Mouse (Mus musculus) embryonic facial prominence, embryonic 14.5 days (tissue): Measurements from ENCODE around the gene Ccdc107. TPM values are rescaled to one million over a fixed set of nuclear protein-coding genes. Genes with fewer than 3 reads are reported as not detected.

ENCODE experiments used
- ATAC-seq: fragments of 200-750 bp; cut with Nextera tagmentation; 2 replicates; pipeline ENCODE4 v1.8.0; 2017; ENCODE audit warnings: low read depth, moderate number of reproducible peaks, moderate TSS enrichment
- DNase-seq: peaks from one replicate; pipeline ENCODE4 v3.0.0-alpha.2; 2015; ENCODE audit warnings: low spot score
- H3K27ac ChIP-seq: fragments of 300-500 bp; sonication (generic); replicated peaks from 2 replicates; pipeline ENCODE4 v1.5.1; 2014; ENCODE audit warnings: low read depth, mild to moderate bottlenecking, low read length, moderate library complexity
- H3K27me3 ChIP-seq: fragments of 300-500 bp; sonication (generic); replicated peaks from 2 replicates; pipeline ENCODE4 v1.6.1; 2014; ENCODE audit warnings: low read length; ENCODE audit not compliant: control insufficient read depth, insufficient read depth
- H3K36me3 ChIP-seq: fragments of 300-500 bp; sonication (generic); 2 replicates; pipeline ENCODE4 v1.6.1; 2014; ENCODE audit warnings: low read length, mixed read lengths; ENCODE audit not compliant: control insufficient read depth, insufficient read depth
- H3K4me1 ChIP-seq: fragments of 300-500 bp; sonication (generic); 2 replicates; pipeline ENCODE4 v1.6.1; 2014; ENCODE audit warnings: antibody characterized with exemption, low read length; ENCODE audit not compliant: control insufficient read depth, insufficient read depth
- H3K4me2 ChIP-seq: fragments of 300-500 bp; sonication (generic); 2 replicates; pipeline ENCODE4 v1.6.1; 2014; ENCODE audit warnings: low read depth, mild to moderate bottlenecking, low read length, moderate library complexity, mixed read lengths
- H3K4me3 ChIP-seq: fragments of 300-500 bp; sonication (generic); 2 replicates; pipeline ENCODE4 v1.5.1; 2014; ENCODE audit warnings: low read depth, mild to moderate bottlenecking, low read length
- H3K9ac ChIP-seq: fragments of 300-500 bp; sonication (generic); 2 replicates; pipeline ENCODE4 v1.6.1; 2014; ENCODE audit warnings: low read depth, mild to moderate bottlenecking, low read length, moderate library complexity, mixed read lengths
- H3K9me3 ChIP-seq: fragments of 300-500 bp; sonication (generic); 2 replicates; pipeline ENCODE4 v1.6.1; 2016; ENCODE audit warnings: low read length; ENCODE audit not compliant: control insufficient read depth
- WGBS: fragments of 180-500 bp; shearing (Covaris S2); extraction: QIAGEN DNeasy Blood & Tissue Kit; methylation state at CpG from one replicate; pipeline ENCODE4 v1.1.7; 2014; 5-methylcytosine and 5-hydroxymethylcytosine counted together
- polyA plus RNA-seq: library from polyadenylated mRNA; unstranded; fragments of >200 nt; fragmentation: Nextera tagmentation; extraction: Ambion mirVana; gene quantifications from 2 replicates; pipeline ENCODE4 v1.2.1, GENCODE M21; 2014

Gene Ccdc107
- polyA plus RNA-seq, 1 experiment from 2014 or later = 68.2 TPM

DNA sequence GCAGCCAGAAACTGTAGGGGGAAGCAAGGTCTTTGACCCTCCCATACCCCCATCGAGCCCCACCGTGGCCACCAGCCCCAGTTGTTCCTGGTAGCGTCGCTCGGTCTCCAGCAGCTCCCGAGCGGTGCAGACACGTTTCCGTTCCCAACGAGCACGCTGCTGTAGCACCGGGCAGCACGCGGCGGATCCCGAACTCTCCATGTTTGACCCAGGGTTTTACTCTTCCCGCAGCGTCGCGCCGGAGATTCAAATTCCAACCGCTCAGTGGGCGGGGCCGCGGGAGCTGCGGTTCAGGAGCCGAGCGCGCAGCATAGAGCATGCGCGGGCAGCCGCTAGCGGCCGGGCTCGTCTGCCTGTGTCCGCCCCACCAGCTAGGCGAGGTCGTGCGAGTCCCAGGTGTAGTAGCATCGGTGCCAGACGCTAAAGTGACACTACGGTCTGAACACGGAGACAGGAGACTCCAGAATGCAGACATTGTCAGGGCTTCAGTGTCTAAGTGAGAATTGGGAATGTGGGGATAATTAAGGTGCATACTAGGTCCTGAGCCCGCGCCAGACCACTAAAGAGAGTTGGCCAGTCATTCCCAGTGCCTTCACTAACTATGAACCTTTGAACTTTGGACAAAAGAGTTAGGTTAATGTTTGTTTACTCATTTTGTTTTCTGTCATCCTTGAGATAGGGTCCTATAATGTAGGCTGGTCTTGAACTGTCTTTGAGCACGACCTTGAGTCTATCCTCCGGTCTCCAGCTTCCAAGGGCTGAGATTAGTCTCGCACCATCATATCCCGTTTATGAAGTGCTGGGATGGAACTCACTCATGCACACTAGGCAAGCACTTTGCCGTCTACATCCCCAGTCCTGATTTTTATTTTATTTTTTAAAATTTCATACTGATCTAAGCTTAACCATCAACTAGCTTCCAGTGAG, 7.0 kb downstream of the Ccdc107 start, which contains the start of gene Arhgef39:
Gene Arhgef39 (minus strand): TSS at position 289 of the 927 bp plus-strand sequence.
- peak within 1 kb of the TSS; percentile 29; the same call in 1 of the 2 replicates for H3K27ac ChIP-seq
- ATAC-seq (peak; percentile 91), DNase-seq (peak; percentile 93)
- peaks cover 15% of the 10 kb centered on the region for H3K4me1 ChIP-seq
- 7% methylated on average over 50 of the region's 50 CpGs for WGBS
- no peaks in the 10 kb centered on the region for H3K9me3 ChIP-seq
- H3K9ac ChIP-seq = peak within 1 kb of the TSS; percentile 72
- peak within 1 kb of the TSS; percentile 82 for H3K4me2 ChIP-seq
- H3K36me3 ChIP-seq = peaks cover 15% of the 10 kb centered on the region; the same call in 1 of the 2 replicates
- H3K4me3 ChIP-seq = peak within 1 kb of the TSS; percentile 65
- H3K27me3 ChIP-seq = no peaks in the 10 kb centered on the region

DNA sequence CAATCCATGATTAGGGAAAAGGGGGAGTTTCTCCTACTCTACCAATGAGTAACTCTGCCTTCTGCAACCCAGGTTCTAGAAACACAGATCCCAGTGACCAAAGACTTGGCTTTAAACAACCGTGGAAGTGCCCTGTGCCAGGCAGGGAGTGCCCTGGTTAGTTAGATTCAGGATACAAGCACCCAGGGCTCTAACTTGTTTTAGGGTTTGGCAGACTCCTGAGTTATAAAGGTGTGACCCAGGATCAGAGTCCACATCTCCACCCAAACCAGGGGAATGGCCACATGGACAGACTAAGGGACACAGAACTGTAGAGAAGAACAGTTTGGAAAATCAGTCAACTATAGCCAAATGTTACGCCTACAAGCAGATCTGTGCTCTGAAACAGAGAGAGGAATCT, 10.3 kb downstream of the Ccdc107 start:
- no peak overlapping the region for H3K27ac ChIP-seq
- H3K9ac ChIP-seq = no peak overlapping the region
- H3K4me2 ChIP-seq = no peak overlapping the region
- no peaks in the 10 kb centered on the region for H3K27me3 ChIP-seq
- H3K4me1 ChIP-seq = peaks cover 17% of the 10 kb centered on the region
- no peaks in the 10 kb centered on the region for H3K36me3 ChIP-seq
- WGBS = 71% methylated on average over 2 of the region's 2 CpGs
- ATAC-seq = no peak
- no peaks in the 10 kb centered on the region for H3K9me3 ChIP-seq
- no peak for DNase-seq
- H3K4me3 ChIP-seq = no peak overlapping the region

DNA sequence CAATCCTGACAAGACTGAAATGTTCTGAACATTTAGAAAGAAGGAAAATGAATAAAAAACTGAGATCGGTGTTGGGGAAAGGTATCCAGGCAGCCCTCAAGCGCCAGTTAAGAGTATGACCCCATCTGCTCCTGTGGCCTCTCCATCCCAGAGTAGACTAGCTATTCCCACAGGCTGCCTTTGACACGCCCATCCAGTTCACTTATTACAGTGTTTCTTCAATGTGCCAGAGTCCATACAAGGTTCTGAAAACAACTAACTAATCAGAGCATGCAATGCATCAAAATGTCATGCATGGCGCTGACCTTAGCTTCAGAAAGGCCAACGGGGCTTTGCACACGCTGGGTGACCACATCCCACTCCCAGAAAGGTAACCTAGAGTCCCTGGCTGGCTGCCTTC, 10.8 kb downstream of the Ccdc107 start:
- Histone ChIP-seq H3K9ac (no peak overlapping the region), H3K36me3 (no peaks in the 10 kb centered on the region), H3K9me3 (no peaks in the 10 kb centered on the region), H3K27me3 (no peaks in the 10 kb centered on the region), H3K27ac (no peak overlapping the region), H3K4me2 (no peak overlapping the region), H3K4me3 (no peak overlapping the region), H3K4me1 (peaks cover 17% of the 10 kb centered on the region)
- no peak for DNase-seq
- 80% methylated on average over 6 of the region's 6 CpGs for WGBS
- no peak for ATAC-seq

DNA sequence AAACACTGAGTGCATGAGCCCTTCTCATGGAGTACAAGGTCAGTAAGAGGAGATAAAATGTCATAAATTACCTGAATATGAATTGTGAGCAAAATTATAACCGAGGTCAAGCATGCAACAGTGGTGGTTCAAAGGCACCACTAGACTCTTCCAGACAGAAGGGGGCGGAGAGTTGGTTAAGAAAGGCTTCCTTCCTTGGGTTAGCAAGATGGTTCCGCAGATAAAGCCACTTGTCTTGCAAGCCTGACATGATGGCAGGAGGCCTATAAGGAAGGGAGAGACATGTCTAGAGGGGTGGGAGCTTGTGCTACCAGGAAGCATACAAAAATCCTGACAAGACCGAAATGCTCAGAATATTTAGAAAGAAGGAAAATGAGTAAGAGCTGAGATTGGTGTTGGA, 11.6 kb downstream of the Ccdc107 start:
- Histone ChIP-seq H3K27me3 (no peaks in the 10 kb centered on the region), H3K9me3 (no peaks in the 10 kb centered on the region), H3K4me3 (no peak overlapping the region), H3K36me3 (no peaks in the 10 kb centered on the region), H3K4me2 (no peak overlapping the region), H3K27ac (no peak overlapping the region), H3K9ac (no peak overlapping the region), H3K4me1 (peaks cover 23% of the 10 kb centered on the region)
- WGBS = 91% methylated on average over 4 of the region's 4 CpGs
- DNase-seq (no peak), ATAC-seq (no peak)

DNA sequence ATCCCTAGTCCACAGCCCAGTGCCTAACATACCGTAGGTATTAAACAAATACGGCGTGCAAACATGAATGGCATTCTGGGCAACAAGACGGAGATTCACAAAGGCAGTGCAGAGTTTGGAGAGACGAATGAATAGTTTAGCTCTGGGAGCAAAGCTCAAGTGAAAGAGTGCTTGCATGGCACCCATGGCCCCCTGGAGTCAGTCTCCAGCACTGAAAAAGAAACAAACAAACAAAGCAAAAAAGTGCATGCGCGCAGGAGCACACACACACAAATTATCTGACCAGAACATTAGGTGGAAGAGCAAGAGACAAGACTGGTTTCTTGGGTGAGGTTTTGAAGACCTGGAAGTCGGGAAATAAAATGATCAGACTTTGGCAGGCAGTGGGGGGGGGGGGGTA, 13.4 kb downstream of the Ccdc107 start:
- Histone ChIP-seq H3K36me3 (no peaks in the 10 kb centered on the region), H3K4me3 (no peak overlapping the region), H3K4me2 (no peak overlapping the region), H3K9me3 (no peaks in the 10 kb centered on the region), H3K4me1 (peaks cover 18% of the 10 kb centered on the region), H3K27me3 (no peaks in the 10 kb centered on the region), H3K9ac (no peak overlapping the region), H3K27ac (no peak overlapping the region)
- no peak for ATAC-seq
- WGBS = 80% methylated on average over 8 of the region's 8 CpGs
- DNase-seq = no peak

DNA sequence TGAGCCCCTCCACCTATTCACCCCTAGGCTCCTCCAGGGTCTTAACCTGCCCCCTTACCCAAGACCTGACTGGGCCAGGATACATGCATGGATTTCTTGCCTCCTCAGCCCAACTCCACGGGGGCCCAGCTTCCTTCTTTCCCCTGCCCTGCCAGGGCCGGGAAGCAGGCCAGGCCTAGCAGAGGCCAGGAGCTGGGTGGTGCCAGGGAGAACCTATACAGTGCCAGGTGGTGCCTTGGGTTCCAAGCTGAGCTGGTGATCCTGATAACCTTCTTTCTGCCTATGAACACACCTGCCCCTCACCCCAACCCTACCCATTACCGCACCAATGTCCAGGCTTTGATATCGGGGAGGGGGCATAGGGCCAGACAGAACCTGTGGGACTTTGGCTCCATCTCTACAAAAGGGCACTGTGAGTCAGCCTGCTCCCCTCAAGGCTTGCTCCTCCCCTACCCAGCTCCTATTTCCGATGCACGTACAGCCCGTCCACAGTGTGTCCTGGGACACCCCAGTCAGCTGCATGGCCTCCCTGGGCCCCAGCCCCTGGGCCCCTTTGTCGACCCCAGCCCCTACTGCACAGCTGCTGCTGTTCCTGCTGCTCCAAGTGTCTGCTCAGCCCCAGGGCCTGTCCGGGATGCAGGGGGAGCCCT, 14.0 kb downstream of the Ccdc107 start, which contains the start of gene Car9:
Gene Car9 (plus strand): TSS at position 431 of the 650 bp plus-strand sequence.
- H3K4me3 ChIP-seq = peak within 1 kb of the TSS; percentile 47
- 50% methylated on average over 9 of the region's 9 CpGs for WGBS
- peak within 1 kb of the TSS; percentile 84 for H3K4me2 ChIP-seq
- ATAC-seq (no peak), DNase-seq (no peak)
- H3K27ac ChIP-seq = no peak within 1 kb of the TSS
- peaks cover 18% of the 10 kb centered on the region for H3K4me1 ChIP-seq
- no peaks in the 10 kb centered on the region for H3K9me3 ChIP-seq
- no peaks in the 10 kb centered on the region for H3K36me3 ChIP-seq
- peak within 1 kb of the TSS; percentile 65; the same call in 1 of the 2 replicates for H3K9ac ChIP-seq
- no peaks in the 10 kb centered on the region for H3K27me3 ChIP-seq

DNA sequence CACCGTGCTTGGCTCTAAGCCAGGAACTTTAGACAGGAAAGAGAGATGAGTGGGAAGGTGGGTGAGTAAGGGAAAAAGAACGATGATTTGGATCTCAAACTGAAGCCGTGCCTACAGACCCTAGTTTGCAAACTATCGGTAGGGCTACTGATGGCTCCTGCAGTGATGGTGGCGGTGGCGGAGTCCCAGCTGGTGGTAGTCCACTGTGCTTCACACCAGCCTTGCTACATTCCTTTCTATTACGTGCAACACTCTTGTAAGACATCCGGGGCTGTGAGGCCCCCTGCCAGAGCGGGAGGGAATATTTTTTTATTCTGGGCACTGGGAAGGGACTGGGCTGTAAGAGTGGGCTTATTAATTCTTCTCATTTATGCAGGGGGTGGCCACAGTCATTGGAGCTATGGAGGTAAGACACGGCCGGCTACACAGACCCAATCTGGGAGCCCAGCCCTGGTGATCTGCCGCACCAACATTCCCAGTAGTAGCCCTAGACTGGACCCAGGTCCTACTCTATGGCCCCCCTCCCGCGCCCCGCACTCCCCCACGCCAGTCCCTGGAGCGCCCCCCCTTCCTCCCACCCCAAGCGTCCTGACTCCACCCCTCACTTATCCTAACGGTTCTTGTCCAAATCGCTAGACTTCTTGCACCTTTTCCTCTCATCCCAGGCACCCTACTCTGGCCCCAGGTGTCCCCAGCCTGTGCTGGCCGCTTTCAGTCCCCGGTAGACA, 15.4 kb downstream of the Ccdc107 start:
- peak overlapping the region; percentile 65 for H3K9ac ChIP-seq
- H3K4me3 ChIP-seq = peak overlapping the region; percentile 47
- peak; percentile 59 for DNase-seq
- H3K4me2 ChIP-seq = peak overlapping the region; percentile 84
- no peaks in the 10 kb centered on the region for H3K9me3 ChIP-seq
- WGBS = 7% methylated on average over 16 of the region's 22 CpGs
- no peak overlapping the region for H3K27ac ChIP-seq
- ATAC-seq = peak; percentile 53
- H3K36me3 ChIP-seq = no peaks in the 10 kb centered on the region
- no peaks in the 10 kb centered on the region for H3K27me3 ChIP-seq
- H3K4me1 ChIP-seq = peaks cover 18% of the 10 kb centered on the region

DNA sequence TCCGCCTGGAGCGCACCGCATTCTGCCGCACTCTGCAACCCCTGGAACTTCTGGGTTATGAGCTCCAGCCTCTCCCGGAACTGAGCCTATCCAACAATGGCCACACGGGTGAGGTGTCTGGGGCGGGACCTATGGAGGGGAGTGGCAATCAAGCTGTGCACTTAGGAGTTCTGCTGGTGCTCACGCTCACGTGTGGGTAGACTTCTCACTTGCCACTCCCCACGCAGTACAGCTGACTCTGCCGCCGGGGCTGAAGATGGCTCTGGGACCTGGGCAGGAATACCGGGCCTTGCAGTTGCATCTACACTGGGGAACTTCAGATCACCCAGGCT, 15.9 kb downstream of the Ccdc107 start:
- H3K9me3 ChIP-seq = no peaks in the 10 kb centered on the region
- peak overlapping the region; percentile 47 for H3K4me3 ChIP-seq
- WGBS = 1% methylated on average over 13 of the region's 13 CpGs
- no peak overlapping the region for H3K27ac ChIP-seq
- peak; percentile 67 for DNase-seq
- H3K9ac ChIP-seq = peak overlapping the region; percentile 65
- H3K36me3 ChIP-seq = no peaks in the 10 kb centered on the region
- no peaks in the 10 kb centered on the region for H3K27me3 ChIP-seq
- peaks cover 18% of the 10 kb centered on the region for H3K4me1 ChIP-seq
- H3K4me2 ChIP-seq = peak overlapping the region; percentile 84
- ATAC-seq = peak; percentile 73
